Mouse (Mus musculus) monocyte, adult 5-6 weeks (primary cell): ENCODE data around the gene Cdk11b. TPM values are rescaled to one million over a fixed set of nuclear protein-coding genes. Genes with fewer than 3 reads are reported as not detected.

Experiments used
- ATAC-seq: fragments of 153-309, 156-312 bp; replicated peaks from 2 replicates; pipeline ENCODE4 v1.8.0; 2017; ENCODE audit warnings: mild to moderate bottlenecking; ENCODE audit not compliant: low TSS enrichment, insufficient number of reproducible peaks, severe bottlenecking, poor library complexity, low FRiP score
- total RNA-seq: library from RNA; stranded (forward); fragments of 200-1000, 200-491, 200-594 nt; gene quantifications from 3 replicates; pipeline ENCODE4 v1.2.3, GENCODE M21; 2017

Cdk11b gene
- total RNA-seq: 145 to 205 TPM (median 169 TPM) in 3 replicates

DNA sequence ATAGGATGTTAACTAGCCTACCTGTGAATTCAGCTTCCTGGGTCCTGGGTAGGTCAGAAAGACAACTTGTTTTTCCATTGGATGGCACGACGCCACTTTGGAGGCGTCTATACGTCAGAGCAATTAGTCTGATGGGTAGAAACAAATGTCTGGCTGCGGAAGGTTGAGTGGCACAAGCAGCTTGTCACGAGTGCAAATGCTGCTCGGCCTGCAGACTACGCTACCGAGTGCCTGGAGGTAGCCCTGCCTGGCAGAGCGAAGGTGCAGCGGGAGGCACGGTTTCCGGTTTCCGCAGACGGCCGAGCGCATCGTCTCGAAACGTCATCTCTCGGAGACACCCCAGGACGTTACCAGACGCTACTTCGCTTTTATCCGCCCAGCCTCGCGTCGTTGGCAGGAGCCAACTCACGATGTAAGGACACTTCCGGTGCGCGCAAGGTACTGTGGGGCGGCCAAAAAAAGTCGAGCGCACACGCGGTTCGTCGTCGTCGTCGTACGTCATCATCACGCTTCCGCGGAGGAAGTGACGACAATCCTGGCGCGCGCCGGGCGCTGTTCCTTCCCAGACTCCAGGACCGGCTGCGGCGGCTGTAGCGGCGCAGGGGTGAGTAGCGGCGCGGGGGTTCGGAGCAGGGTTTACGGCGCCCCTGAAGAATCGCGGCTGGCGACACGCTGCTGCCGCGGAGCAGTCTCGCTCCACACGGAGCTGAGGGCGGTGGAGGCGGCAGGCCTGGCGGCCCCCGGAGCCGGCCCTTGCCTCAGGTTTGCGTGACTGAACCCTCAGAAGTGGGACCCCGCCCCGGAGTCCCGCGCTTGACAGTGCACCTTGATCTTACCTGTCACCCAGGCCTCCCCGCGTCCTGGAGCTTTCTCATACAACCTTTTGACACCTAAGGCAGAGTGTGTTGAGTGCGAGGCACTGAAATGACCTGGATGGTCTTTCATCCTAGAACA lies at the start of gene Cdk11b:
TSS of gene Cdk11b (plus strand) at position 517 of the 954 bp plus-strand sequence.
- peak; percentile 99 for ATAC-seq

DNA sequence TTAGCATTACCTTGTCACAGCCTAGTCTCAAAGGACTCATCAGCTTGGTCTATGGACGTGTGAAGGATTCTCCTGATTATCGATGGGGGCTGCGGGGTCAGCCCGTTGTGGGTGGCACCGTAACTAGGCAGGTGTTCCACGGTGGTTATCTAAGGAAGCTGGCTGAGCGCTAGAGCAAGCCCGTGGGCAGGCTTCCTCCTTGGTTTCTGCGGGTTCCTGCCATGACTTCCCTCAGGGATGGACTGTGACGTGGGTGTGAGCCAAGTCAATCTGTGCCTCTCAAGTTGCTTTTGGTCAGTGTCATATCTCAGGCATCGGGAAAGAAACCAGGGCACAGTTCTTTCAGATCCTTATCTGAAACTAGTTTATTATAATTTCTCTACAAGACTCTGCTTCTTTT lies 49.7 kb upstream of the Cdk11b start:
- ATAC-seq: no peak

DNA sequence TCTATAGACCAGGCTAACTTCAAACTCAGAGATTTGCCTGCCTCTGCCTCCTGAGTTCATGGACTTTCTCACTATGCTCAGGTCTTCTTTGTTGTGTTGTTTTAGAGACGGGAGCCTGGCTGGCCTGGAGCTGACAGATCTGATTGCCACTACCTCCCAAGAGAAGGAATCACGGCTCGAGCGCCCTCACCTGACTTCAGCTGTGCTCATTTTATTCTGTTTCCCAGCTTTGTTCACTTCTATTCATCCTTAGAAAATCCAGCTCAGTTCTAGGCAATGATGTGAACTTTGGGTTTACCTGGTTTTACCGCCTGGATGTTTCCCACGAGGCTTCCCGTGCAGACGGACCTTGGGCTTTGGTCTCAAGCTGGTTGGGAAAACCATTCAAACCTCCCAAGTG lies 49.1 kb upstream of the Cdk11b start:
- no peak for ATAC-seq

DNA sequence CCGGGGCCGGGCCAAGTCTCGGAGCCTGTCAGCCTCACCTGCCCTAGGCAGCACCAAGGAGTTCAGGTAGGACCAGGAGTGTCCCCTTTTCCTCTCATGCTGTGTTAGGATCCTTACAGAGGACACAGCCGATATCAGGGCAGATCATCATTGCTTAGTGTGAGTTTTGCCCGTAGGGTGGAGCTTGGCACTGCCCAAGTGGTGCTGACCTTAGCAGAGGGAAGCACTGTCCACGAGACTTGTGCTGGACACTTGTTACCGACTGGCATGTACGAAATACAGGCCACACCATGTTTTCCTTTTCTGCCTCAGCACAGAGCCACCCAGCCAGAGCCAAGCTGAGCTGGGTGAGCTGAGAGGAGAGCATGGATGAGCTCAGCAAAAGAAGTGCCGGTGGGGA lies 47.5 kb upstream of the Cdk11b start:
- no peak for ATAC-seq

DNA sequence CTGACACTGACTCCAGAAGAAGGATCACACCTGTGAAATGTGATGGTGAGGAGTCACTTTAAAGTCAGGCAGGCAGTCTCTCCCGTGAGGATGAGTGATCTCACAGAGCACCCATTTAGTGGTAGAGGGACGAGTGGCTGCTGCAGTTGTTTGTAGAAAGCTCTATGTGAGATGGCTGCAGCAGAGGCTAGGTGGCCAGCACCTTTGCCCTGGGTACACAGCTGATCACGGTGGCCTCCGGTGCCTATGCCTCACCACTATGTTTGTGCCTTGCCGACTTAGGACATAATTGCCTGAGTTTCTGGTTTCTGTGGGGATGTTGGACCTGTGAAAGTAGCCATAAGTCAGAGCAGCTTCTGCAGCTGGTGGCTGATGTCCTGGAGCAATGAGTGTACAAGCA lies 46.9 kb upstream of the Cdk11b start:
- ATAC-seq: no peak

DNA sequence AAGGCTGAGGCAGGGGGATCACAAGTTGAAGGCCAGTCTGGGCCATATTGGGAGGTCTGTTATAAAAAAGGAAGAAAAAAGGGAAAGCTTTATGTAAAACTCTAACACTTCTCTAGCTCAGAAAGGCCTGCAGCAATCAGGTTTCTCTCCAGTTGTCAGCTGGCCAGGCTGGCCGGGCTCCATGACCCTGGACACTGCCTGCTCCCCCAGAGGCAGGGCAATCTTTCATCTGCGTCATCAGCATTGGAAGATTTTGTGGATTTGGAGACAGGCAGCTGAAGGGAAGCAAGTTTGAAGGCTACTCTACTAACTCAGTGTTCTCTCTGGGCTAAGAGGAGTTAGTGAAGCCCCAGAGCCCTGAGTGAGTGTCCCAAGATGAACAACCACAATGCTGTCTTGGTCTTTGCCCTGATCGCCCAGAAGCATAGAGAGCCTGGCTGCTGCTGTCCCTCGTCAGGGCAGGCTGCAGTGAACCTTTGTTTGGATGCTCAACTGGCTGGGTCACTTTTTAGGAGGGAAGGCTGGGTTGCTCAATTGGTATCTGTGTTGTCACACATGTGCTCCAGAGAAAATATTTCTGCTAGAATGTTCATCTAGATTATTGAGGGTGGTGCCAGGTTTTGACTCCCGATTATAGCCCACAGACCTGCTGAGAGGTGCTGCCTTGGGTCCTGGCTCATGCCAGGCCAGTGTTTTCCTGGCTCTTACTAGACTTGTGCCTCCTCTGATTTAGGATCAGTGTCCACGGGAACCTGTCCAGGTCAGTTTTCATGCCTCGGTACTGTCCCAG lies 46.1 kb upstream of the Cdk11b start:
- no peak for ATAC-seq

DNA sequence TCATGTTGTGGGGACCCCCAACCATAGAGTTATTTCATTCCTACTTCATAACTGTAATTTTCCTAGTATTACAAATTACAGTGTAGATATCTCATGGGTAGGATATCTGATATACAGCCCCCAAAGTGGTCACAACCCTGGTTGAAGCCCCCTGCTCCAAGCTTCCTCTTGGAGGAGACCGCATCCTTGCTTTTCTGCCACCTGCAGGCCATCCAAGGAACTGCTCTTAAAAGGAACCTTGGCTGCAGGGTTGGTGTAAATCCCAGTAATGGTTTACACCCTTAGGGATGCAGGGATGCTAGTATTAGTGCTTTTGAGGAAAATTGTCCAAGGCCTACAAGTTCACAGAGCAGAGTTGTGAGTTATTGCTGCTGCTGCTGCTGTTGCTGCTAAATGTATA lies 44.2 kb upstream of the Cdk11b start:
- no peak for ATAC-seq

DNA sequence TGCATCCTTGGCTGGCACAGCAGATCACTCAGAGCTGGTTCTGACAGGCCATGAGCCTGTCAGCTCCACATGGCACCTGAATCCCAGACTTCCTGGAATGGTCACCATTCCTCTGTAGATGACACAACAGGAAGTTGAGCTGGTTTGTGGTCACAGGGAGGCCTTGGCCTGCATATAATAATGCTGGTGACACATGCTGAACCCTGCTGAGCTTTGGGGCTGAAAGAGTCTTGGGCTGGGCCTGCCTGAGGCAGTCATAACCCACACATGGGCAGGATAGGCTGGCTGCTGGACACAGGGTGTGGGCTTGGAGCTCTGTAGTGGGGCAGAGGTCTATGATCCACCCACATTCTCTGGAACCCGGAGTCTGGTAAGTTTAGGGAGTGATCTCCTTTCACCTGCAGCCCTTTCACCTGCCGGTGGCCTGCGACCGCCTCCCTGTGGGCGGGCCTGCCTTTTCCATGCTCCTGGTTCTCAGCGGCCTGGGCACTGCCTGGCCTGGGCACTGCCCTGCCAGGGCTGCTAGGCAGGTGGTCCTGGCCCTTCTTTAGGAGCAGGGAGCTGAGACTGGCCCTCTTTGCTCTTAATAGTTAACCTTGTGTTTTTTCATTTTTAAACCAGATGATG lies 42.3 kb upstream of the Cdk11b start:
- ATAC-seq: 0 out of 2 replicates have a peak, but pooled peaks have one; percentile 32

DNA sequence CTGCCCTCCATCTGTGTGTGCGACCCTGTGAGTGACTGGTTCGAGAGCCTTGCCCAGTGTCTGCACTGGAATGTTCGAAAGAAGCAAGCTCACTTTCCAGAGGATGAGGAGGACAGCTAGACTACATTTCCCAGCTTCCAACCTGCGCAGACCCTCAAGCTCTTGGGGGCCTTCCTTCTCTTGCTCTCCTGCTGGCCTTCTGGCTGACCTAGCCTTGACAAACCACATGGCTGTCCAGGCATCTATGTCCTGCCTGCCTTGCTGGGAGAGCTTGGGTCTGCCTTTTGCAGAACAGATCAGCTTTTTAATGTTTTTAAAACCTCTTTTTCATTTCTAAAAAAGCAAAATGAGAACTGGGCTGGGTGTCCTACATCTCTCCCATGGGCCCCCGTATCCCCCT lies 35.3 kb upstream of the Cdk11b start:
- no peak for ATAC-seq

DNA sequence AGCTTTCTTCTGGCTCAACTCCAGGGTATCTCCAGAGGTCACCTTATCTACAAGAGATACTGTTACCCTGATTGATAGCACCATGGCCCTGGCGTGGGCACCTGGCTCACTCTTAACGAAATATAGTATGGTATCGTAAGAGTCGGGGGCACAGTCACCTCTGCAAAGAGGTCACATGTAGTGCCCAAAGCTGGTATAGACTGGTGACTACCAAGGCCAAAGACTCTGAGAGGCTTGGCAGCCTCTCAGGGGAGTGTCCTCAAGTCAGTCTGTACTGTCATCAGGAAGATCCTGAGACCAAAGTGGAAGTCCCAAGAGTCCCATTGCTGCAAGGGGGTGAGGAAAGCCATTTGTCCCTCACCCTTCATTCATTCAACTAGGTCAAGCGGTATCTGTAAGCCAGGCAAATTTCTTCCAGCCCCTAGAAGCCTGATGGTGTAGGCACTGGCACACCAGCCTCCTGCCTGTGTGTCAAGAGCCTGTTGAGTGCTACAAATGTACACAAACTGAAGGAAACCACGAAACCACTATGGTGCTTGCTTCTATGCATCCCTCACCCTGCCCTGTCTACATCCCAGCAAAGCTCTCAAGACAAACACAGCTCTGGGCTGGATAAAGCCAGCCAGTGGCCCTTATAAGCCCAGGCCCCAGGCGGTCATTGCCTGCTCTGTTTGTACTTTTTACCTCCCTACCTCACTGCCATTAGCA lies 33.5 kb upstream of the Cdk11b start:
- no peak for ATAC-seq

DNA sequence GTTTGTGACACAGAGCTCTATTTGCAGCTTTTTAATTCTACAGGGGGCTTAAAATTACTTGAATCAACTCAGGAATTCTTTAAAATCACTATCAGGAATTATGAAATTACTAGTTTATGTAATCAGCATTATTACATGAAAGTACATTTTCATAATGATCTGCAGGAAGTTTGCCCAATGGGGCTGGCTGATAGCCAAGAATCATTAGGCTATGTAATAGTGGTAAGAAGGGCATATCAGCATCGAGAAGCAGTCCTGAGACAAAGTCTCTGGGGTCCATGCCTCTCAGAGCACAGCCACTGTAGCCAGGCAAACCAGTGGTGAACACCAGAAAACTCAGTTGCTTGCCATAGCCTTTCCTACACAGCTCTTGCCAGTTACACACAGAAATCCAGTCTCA lies 30.9 kb upstream of the Cdk11b start:
- ATAC-seq: no peak

DNA sequence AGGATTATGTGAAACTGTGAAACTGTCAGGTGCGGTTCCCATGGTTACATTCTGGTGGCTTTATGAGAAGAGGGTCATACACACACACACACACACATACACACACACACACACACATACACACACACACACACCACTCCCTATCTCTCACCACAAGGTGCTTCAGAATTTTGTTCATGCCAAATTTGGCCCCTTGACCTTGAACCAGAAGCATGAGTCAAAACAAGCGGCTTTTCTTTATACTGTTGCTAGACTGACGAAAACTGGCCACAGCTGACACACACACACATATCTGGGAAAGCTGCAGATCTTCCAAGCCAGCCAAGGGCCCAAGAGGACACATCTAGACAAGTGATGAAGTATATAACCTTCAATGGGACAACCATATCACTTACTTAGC lies 28.9 kb upstream of the Cdk11b start:
- ATAC-seq: no peak

DNA sequence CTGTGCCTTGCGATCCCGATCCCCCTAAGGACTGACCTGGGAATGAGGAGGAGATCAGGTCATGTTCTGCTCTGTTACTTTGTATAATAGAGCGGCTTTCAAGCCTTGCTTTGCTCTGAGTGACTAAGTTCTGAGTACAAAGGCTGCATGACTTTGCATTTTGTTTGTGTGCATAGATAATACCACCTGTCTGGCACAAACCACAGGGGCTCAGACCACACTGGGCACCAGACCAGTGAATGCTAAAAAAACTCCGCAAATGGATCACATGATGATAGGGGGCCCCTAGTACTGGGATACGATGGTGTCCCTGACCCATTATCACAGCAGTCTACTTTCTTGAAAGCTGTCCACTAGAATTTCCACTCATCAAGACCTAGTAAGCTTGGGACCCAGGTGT lies 28.0 kb upstream of the Cdk11b start:
- no peak for ATAC-seq

DNA sequence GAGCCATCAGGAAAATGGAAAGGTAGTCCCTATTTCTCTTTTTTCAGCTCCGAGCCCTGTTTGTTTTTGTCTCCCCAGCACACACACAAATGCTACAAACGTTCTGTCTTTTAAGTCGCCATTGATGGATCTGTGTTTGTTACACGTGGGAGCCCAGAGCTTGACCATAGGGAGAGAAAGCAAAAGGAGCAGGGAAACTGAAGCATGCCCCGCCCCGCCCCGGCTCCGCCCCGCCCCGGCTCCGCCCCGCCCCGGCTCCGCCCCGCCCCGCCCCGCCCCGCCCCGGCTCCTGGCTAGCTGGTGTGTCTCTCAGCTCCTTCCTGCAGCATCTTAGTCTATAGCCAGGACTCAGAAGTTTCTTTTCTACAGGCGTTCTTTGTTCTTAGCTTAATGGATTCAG lies 26.1 kb upstream of the Cdk11b start:
- ATAC-seq: no peak

DNA sequence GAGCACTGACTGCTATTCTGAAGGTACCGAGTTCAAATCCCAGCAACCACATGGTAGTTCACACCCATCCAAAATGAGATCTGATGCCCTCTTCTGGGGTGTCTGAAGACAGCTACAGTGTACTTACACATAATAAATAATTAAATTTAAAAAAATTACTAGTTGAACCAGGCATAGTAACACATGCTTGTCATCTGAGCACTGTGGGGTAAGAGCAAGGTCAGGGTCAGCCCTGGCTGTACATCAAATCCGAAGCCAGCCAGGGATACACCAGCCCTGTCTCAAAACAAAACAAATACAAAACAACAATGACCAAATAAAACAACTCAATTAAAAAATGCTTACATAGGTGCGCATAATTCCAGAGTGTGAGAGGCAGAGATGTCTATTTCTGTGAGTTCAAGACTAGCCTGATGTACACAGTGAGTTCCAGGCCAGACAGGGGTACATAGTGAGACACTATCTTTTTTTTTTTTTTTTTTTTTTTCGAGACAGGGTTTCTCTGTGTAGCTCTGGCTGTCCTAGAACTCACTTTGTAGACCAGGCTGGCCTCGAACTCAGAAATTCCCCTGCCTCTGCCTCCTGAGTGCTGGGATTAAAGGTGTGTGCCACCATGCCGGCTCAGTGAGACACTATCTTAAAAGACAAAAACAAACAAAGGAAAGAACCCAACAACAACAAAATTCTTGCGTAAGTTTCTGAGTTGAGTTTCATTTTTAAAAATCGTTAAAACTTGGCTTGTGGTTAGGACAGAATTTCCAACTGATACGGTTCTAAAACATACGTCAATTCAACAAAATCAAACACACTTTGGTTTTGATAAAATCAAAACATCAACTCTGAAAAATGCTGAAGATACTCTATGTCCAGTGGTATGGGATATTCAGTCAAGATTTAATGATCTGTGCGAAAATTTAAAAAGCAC lies 24.5 kb upstream of the Cdk11b start:
- ATAC-seq: no peak

DNA sequence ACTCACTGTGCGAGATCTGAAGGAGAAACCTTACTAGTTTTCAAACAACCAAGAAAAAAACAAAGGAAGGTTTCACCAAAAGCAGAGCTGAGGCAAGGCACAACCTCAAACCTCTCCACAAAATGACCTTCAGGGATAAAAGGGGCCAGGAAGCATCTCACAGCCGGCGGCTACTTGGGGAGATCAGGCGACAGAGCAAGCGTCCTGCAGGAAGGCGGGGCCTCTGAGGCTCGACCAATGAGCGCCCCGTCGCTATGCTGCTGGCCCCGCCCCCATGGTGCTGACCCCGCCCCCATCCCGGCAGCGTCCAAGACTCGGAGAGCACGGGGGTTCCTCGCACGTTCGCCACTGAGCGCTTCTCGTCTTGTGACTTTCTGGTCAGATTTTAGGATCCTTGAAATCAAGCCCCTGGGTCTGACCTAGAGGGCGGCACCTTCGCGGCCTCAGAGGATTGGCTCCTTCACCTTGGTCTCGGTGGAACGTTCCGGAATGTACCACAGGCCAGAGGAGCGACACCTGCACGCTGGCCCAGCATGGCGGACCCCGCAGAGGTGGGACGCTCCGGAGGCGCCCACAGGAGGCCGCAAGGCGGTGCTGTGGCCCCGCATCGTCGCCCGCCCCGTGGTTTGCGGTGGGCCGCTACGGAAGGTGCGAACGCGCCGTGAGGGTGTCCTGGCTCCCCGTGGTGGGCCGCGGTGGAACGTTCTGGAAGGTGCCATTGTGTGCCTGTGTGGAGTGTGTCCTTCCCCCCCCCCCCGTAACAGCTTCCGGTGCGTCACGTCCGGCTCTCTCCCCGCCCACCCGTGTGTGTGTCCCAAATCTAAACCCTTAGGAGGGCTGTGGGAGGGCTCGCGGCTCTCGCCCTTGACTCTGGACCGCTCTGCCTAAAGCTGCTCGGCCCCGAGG lies 23.3 kb upstream of the Cdk11b start, which contains the start of gene Slc35e2:
TSS of gene Slc35e2 (plus strand) at position 326 of the 906 bp plus-strand sequence.
- peak; percentile 94 for ATAC-seq

DNA sequence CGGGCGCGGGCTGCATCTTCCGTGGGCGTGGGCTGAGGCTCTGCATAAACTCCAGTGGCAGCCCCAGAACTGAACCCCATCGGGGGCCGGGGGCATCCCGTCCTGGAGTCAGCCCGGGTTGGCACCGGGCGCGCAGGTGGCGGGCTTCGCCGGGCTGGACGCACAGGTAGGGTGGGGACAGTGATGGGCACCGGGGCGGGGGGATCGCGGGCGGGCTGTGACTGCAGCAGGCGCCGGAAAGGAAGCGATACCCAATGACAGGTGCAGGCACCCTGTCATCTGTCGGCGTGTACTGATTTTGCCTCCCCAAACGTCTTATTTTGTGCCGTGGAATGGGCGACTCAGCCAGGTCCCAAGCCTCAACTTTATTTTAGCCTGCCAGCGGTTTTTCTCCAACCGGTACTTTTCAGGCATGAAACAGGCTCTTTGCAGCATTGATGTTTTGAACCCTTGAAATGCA lies 22.6 kb upstream of the Cdk11b start:
- no peak for ATAC-seq
